Mouse (Mus musculus): ENCODE results near the gene Gm14326. TPM values are rescaled to one million over a fixed set of nuclear protein-coding genes. Genes with fewer than 3 reads are reported as not detected.

Gm14326 gene
- 8.6 TPM for total RNA-seq (2023)

GRCm38 (mm10) chr2:177957145-177957544 is at the start of gene Gm14326:
Gm14326 (minus strand) TSS chr2:177957297.

GRCm38 (mm10) chr2:177925563-177926103 is 31.5 kb downstream of the Gm14326 start, which contains the start of gene Zfp972:
Zfp972 (minus strand) TSS chr2:177925613.

GRCm38 (mm10) chr2:177897046-177897578 is 60.0 kb downstream of the Gm14326 start, which contains the start of gene Gm14327:
Gm14327 (plus strand) TSS chr2:177897096.

Other genes starting within 250 kb of the Gm14326 start
- 2.8 TPM for gene Gm14322, start 198.0 kb downstream of the Gm14326 start, total RNA-seq (2023)
- gene Gm14325, start 117.0 kb downstream of the Gm14326 start, total RNA-seq (2023): 5.5 TPM
- gene Gm14327, start 60.2 kb downstream of the Gm14326 start, total RNA-seq (2023): not detected
- not detected for gene Zfp972, start 31.7 kb downstream of the Gm14326 start, total RNA-seq (2023)
- gene Zfp971, start 66.0 kb upstream of the Gm14326 start, total RNA-seq (2023): 10.9 TPM
- 10.5 TPM for gene Zfp931, start 121.2 kb upstream of the Gm14326 start, total RNA-seq (2023)
- gene Phactr3, start 161.7 kb upstream of the Gm14326 start, total RNA-seq (2023): not detected

Data from CD4-positive naive resting alpha-beta T cell, adult 76 days (primary cell).